Mouse (Mus musculus) spleen, postnatal 4 days (tissue): ENCODE results near the gene Cers3.

Experiments
- DNase-seq, 2 experiments: peaks; one replicate each; pipeline ENCODE4 v3.0.0; 2022; ENCODE audit warnings: low spot score in 2 of 2

Cers3 gene

DNA sequence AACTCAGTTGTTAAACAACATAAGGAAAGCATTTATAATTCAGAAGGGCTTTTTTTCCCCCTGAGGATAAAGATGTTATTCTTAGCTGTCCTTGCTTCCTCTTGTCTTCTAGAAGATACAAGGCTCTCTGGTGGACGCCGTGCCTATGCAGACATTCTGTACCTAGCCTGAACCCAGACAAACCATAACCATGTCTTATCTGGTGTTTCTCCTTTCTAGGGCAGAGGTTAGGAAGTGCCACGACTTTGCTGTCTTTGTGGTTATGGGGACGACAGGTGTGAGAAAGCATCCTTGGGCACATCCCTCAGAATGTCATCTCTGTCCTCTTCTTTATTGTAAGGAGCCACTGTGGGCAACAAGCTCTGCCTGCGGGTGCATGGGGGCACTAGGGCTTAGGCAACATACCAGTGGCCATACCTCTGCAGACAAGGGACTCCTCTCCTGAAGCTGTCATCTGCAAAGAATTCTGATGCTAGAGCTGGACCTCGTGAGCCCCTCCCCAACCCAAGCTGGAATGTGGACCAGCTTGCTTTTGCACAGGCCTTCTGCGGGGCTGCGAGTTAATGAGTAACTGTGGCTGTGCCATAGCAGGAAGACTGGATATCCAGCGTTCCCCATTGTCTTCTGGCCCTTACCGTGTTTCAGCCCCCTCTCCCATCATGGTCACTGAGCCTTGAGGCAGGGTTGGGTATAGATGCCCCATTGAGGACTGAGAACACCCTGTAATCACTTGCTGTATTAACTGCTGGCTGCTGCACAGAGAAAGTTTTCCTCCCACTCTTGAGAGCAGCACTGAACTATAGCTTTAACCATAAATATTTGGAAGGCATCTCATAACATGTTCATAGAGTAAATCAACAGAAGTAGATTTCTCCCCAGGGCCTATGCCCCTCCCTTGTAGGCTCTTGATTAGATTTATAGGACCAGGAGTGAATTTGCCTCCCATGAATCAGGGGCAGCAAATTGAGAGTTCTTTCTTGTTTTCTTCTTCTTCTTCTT, 36.9 kb downstream of the Cers3 start:
- DNase-seq: no peak

GRCm38 (mm10) chr7:66786476-66786875, 43.2 kb downstream of the Cers3 start:
- DNase-seq: no peak

DNA sequence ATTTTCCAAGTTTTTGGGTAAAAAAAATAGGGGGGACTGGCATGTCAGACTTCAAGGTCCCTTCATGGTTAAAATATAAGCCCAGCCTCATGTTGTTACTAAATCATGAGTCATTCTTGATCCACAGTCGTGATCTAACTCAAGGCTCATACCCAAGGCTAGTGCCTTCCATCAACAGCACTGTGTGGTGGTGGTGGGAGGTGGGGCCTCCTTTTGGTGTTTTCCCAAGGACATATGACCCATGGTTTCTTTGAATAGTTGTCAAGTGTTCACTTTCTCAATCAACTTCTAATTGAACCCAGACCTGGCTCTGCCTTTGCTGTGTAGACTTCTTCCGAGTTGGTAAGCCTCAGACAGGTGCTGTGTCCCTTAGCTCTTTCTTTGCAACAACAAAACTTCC, 44.5 kb downstream of the Cers3 start:
- DNase-seq: no peak

GRCm38 (mm10) chr7:66789860-66790748, 46.8 kb downstream of the Cers3 start:
- no peak for DNase-seq

DNA sequence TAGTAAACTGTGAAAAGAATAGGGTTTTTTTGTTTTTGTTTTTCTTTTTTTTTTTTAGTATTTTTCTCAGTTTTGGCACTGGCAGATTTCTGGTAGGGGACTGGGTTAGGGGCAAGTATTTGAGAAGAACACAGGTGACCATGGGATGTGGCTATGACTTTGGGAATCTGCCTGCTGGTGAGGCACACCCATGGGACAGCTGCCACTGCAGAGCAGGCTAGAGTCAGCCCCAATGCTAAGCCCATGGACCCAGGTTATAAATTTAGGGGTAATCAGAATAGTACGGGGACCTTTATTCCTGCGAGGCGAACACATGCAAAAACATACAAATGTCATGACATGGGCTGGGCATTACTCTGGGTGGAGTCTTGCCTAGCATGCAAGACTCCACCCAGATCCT, 47.7 kb downstream of the Cers3 start:
- no peak for DNase-seq

DNA sequence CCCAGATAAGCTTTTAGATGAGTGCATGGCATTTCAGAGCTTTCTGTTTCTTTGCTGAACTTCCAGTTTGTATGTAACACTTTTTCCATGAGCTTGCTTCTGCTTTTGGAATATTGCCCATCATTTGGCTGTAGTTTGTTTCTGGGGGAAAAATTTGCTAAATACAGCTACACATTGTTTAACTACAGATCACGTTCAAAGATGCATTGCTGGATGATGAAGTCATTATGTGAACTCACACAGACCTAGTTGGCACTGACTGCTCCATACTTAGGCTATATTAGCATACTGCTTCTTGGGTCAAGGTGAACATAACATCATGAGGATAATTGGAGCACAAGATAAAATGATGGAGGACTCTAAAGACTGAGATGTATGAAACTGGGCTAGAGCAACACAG, 53.6 kb downstream of the Cers3 start:
- no peak for DNase-seq

GRCm38 (mm10) chr7:66797345-66797744, 54.0 kb downstream of the Cers3 start:
- no peak for DNase-seq

DNA sequence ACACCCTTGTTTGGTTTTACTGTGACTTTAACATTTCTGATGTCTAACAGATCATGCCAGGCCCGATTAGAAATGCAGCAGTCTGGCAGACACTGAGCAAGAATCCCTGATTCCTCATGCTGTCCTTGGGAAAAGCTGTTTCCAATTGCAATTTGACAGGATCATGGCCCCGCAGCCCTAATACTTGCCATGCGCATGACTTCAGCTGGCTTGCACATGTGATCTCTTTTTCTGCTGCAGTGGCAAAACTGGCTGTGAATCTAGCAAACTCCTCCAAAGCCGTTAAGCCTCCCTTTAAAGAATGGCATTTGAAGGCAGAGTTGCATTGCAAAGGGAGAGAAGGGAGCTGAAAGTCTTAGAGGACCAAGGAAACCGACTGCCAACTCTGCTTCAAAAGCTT, 55.5 kb downstream of the Cers3 start:
- DNase-seq: no peak

GRCm38 (mm10) chr7:66800784-66801183, 57.5 kb downstream of the Cers3 start:
- DNase-seq: no peak

DNA sequence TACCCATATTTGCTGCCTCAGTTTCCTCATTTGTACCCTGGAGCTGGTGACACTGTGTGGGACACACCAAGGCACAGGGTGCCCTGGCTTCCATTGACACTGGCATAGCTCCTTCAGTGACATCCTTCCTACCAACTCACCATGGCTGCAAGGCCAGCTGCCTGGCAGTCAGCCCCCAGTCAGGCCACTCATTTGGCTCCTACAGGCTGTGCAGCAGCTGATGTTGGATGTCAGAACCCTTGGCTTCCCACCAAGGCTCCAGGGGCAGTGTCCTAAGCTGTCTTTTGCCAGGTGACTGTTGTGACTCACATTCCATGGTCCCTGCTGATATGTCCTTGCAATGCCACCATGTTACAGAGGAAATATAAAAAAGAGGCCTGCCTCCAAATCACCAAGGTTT, 58.5 kb downstream of the Cers3 start:
- DNase-seq: no peak

DNA sequence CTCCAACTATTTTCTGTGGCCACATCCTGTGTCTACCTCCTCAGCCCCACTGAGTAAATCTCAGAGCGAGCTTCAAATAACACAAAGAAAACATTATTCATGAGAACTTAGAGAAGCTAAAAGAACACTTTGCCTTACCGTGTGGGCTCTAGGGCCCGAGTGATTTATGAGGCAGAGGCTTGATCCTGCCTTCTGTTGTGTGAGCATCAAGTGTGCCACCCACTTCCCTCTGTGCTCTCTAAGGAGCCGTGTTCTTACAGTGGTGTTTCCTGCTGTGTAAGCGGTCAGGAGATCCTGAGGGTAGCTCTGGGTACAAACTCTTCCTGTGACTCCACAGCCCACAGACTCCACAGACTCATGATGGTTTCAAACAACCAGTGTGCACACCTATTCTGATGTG, 60.5 kb downstream of the Cers3 start:
- no peak for DNase-seq

- no peak for DNase-seq
Measured at GRCm38 (mm10) chr7:66806801-66807200, 63.5 kb downstream of the Cers3 start.

GRCm38 (mm10) chr7:66810436-66810835, 67.1 kb downstream of the Cers3 start:
- no peak for DNase-seq

- no peak for DNase-seq
Measured at GRCm38 (mm10) chr7:66811294-66811693, 68.0 kb downstream of the Cers3 start.

GRCm38 (mm10) chr7:66812289-66812688, 69.0 kb downstream of the Cers3 start:
- DNase-seq: no peak

DNA sequence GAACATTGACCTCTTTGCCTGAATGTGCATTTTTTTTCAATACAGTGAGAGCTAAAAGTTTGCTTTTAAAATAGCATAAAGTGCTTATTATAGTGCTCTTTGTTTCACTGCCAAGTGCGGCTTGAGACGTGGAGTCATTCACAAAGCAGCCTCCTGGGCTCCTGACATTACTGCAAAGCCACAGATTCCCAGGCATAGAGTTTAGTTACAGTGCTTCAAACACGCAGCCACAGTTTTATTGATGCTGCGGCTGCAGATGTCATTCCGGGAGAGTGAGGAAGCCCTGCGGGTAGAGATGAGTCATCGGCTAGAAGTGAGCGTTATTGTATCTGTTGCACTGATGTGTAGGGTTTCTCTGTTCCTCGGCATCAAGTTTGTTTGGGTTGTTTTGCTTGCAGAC, 69.4 kb downstream of the Cers3 start:
- DNase-seq: no peak

- DNase-seq: no peak
Measured at GRCm38 (mm10) chr7:66813172-66813571, 69.9 kb downstream of the Cers3 start.

GRCm38 (mm10) chr7:66815526-66815925, 72.2 kb downstream of the Cers3 start:
- no peak for DNase-seq

DNA sequence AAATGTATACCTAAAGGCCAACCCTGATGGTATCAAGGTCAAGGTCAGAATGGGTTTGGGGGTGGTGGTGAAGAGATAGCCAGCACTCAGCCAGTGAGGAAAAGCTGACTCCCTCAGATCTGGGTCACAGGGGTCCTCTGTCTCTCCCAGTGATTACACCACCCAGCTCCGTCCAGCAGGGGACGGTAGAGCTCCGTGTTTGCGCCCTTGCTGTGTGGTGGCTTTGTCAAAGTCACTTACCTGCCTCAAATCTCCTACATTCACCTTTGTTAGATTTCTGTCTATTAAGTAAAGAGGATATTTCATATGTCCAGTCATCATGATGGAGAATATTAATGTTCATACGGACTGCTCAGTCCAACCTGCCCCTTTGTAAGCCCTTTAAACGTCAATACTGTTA, 76.7 kb downstream of the Cers3 start:
- peak in 1 of 2 experiments; percentile 67 for DNase-seq

DNA sequence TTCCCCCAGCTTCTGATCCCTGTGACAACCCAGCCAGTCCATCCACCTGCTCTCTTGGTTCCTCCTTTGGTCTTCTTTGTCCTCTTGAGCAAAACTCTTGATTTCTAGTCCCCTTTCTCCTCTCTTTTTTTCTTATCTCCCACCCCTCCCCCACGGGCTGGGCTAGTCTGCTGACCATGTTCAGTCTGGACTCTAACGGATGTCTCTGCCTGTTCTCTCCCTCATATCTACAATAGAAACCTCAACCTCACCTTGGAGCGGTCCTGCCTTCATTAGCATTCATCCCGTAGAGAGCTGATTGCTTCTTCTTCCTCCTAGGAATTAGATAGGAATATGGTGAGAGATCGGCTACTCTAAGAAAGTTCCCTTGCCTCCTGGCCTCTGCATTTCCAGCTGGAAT, 87.5 kb downstream of the Cers3 start:
- no peak for DNase-seq

- no peak for DNase-seq
Measured at GRCm38 (mm10) chr7:66831295-66831694, 88.0 kb downstream of the Cers3 start.

DNA sequence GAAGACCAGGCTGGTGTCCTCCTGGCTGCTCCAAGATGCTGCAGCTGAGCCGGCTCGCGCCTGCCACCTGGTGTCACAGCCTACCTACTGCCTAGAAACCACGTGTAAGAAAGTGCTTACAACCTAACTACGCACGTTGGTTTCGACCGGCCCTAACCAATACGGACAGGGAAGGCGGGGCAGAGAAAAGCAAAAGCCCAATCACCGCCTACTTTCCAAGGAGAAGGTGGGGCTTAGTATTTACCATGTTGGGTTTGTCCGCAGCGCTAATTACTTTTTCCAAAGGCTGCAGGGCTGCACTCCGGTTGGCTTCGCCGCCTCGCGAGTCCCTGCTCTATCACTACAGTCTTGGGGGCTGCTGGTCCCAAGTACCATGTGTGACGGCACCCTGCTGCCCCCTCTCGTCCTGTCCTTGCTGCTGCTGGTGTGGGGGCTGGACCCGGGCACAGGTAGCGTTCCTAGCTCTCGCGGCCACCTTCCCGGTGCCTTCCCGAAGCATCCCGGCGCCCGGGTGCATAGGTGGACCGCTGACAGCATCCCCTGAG, 96.2 kb downstream of the Cers3 start, which contains the start of gene Adamts17:
Gene Adamts17, plus strand, starts transcription at position 273 of the 545 bp plus-strand sequence.
- peak; percentile 77 to 83 for DNase-seq
